Mouse (Mus musculus): ENCODE data around the gene Tmem179. TPM values are rescaled to one million over a fixed set of nuclear protein-coding genes. Genes with fewer than 3 reads are reported as not detected.

Gene Tmem179
- total RNA-seq, 2 experiments from 2014 or later, result not detected

DNA sequence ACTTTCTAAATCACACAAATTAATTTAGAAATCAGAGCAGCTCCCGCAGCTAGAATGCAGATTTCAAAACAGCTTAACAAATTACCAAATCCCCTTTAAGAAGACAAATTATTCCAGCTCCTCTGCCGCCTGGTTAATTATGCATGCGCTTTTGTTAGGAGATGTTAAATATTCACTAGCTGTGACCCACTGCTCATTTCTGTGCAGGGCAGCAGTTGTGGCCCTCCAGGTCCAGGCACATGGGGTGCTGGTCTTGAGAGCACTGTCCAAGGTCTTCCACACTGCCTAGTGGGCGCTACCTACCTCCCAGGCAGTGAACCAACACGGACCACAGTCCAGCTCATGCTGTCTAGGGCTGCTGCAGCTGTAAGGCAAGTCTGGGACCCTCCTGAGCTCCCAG is 46.3 kb downstream of the Tmem179 start:
- ATAC-seq (replicated peaks; ENCODE audit: low FRiP score, low TSS enrichment, poor library complexity, severe bottlenecking), result no peak

DNA sequence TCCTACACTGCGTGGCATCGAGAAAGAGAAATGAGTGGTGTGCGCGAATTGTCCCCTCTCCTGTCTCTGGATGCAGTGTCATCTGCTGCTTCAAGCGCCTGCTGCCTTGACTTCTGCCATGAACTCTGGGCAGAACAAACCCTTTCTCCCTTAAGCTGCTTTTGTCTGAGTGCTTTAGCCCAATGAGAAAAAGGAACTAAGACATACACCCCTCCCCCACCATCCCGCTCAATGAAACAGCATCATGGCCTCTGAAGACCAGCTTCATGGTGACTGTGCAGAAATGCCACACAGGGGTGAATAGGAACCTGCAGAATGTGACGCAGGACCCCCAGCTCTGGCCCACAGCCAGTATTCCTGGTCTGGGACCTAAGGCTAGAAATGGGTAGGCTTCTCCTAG is 47.2 kb downstream of the Tmem179 start:
- ATAC-seq (replicated peaks; ENCODE audit: low FRiP score, low TSS enrichment, poor library complexity, severe bottlenecking), result no peak

DNA sequence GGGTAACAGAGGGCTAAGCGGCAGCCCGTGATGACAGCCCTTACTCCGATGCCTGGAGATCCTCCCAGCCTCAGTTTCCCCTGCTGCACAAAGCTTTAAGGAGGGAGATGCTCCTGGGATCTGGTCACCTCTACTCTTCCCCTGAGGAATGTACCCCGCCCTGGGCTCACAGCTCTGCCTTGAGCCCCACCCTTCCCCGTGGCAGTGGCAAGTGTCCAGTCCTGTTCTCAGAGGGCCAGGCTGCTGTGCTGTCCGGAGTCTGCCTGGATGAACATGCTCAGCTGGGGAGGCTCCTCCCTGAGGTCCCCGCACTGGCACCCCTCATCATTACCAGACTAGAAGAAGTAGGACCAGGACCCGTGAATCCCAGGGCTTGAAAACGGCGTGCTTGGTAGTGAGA is 49.2 kb downstream of the Tmem179 start:
- ATAC-seq (replicated peaks; ENCODE audit: low FRiP score, low TSS enrichment, poor library complexity, severe bottlenecking), result no peak

DNA sequence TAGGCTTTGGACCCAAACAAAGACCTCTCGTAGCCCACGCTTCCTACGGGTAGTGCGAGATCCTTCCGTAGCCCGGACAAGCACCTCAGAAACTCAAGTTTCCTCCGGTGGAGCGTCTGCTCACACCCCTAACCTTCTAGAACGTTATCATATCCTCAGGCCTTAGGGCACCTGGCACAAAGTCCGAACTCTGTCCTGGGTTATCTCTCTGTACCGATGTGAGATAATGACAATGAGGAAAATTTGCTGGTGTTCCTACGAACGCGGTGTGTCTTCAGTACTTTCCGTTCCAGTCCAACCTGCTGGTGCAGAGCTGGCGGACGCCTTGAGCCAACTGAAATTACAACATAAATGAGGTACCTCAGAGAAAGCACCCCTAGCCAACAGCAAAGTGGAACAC is 50.6 kb downstream of the Tmem179 start:
- ATAC-seq (replicated peaks; ENCODE audit: low FRiP score, low TSS enrichment, poor library complexity, severe bottlenecking), result no peak

DNA sequence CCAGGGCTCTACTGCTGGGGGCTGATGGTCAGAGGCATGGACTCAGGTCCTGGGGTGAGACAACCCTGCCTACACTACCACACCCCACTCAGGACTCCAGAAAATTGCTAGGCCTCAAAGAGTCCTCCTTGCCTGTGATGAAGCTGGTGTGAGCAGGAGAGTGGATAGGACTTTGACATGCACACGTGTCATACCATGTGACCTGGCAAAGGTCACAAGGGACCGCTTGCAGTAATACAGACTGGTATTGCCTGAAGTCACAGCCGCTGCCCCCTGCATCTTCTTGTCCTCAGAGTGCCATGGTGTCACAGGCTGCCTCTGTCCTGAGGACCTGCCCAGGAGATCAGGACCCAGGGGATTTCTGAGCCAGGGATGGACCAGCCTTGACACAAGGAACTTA is 52.0 kb downstream of the Tmem179 start:
- no peak for ATAC-seq (replicated peaks; ENCODE audit: low FRiP score, low TSS enrichment, poor library complexity, severe bottlenecking)

DNA sequence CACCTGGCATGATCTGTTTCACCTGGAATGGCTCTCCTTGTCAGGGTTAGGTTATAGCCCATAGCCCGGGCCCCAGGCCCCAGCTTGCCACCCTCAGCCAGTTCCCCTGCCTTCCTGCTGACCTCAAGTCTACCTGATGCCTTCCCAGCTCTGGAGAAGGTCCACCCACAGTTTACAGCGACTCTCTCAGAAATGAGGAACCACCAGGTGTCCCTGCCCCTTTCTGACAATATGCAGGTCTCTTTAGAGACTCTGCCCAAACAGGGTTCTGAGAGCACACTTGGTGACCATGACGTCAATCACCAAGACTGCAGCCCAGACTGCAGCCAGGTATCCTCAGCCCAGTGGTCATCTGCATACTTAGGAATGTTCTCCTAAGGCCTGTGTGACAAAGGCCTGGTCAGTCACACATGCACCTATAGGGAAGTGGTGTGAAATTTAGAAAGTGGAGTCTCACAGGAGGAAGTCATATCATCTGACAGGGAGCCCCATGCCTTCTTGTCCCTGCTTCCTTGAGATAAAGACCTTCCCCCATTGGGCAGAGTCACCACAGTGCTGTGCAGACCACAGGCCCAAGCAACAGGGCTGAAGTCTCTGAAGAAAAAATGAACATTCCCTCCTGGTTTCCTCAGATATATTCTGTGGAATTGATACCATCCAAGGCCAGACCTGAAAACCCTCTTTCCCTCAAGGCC is 52.6 kb downstream of the Tmem179 start:
- peak; percentile 34; the same call in 1 of the 2 replicates for ATAC-seq (replicated peaks; ENCODE audit: low FRiP score, low TSS enrichment, poor library complexity, severe bottlenecking)

DNA sequence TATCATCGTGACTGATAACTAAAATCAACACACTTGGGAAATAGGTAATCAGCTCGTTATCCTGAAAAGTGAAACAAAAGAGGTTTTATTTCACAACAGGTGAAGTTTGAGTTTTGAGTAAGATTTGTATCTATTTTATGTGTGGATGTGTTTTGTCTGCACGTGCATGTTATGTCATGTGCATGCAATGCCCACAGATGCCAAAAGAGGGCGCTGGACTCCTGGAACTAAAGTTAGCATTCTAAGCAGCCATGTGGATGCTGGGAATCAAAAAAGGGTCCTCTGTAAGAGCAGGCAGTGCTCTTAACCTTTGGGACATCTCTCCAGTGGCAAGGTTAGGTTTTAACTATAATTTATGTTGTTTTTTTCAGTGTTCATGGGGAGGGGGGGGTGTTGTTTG is 53.3 kb downstream of the Tmem179 start:
- ATAC-seq (replicated peaks; ENCODE audit: low FRiP score, low TSS enrichment, poor library complexity, severe bottlenecking), result no peak

DNA sequence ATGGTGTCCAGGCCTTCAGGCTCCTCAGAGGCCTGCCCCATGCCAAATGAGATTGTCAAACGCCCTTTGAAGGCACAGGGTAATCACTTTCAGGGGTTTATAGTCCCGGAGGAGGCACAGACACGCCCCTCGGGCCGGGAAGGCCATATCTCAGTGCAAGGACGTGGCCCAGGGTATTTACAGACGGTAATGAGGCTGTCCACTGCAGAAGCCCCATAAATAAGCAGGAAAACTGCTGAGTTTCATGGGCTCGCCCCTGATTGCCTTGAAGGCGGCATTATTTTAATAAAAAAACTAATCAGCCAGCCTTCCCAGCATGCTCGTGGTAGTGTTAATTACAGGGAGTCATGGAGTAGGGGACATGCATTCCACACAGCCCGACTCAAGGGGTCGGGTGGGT is 54.1 kb downstream of the Tmem179 start:
- ATAC-seq (replicated peaks; ENCODE audit: low FRiP score, low TSS enrichment, poor library complexity, severe bottlenecking), result no peak

DNA sequence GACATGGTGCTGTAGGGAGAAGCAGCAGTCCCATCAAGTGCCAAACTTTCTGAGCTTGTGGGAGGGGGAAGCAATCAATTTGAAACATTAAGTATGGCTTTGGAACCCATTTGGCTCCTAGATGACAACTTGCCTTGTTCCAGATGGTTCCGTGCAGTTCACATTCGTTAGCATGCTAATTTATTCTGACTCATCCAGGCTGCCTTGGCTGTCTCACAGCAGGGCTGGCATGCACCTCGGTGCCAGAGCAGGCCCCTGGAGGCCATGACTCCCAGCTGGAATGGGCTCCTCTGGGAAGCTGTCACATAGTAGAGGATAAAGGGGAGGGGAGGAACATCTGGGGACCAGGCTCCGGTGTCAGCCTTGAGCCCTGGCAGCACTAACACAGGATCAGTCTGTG is 58.7 kb downstream of the Tmem179 start:
- ATAC-seq (replicated peaks; ENCODE audit: low FRiP score, low TSS enrichment, poor library complexity, severe bottlenecking), result no peak

DNA sequence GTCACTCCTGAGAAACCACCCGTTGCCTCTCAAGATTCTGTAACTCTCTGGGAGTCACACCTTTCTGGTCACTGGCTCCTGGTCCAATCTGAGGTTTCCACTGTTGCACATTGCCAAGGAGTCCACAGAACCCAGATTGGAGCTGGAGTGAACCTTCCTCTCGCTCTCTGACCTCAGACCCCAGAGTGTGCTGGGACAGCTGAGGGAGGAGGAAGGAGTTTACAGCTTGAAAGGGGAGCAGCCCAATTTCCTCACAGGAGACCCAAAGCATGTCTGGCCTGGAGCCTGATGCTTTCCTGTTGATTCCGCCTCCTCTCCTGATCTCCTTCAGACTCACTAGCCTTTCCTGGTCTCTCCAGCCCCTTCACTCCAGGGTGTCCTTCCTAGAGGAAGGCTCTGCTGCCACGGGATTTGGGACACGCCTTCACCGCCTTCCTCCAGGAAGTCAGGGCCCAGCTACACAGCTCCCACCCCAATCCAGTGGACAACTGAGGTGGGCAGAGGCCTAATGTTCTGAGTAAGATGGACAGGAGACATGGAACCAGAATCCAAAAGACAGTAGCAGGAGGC is 60.3 kb downstream of the Tmem179 start:
- no peak for ATAC-seq (replicated peaks; ENCODE audit: low FRiP score, low TSS enrichment, poor library complexity, severe bottlenecking)

DNA sequence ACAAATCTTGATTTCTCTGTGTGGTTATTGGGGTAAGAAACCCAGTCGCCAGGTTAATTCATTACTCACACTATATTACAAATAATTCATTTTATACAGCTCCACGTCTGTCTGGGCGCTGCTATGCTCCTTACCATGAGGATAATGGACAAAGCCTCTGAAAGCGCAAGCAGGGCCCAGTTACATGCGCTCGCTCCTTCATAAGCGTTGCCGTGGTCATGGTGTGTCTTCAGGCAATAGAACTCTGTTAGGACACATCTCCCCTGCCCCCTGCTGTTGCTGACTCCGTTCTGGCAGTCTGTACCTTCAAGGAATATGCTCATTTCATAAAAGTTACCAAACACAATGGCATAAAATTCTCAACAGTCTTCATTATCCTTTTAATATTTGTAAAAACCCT is 64.7 kb downstream of the Tmem179 start:
- ATAC-seq (replicated peaks; ENCODE audit: low FRiP score, low TSS enrichment, poor library complexity, severe bottlenecking), result no peak

DNA sequence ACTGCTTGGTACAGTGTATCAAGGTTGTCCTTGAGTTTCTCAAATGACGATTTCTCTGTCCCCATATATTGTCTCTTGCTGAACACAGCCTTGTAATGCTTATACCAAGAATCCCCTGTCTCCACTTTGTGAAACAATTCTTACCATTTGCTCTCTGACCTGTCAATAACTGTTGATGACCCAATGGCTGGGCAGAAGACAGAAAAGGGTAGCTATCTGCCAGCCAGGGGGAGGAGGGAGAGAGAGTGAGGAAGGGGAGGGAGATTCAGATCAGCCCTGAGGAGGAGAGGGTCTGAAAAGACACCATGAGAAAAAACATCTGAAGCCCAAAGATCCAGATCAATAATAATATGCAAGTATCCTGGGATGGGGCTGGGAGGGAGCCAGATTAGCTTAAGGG is 65.2 kb downstream of the Tmem179 start:
- ATAC-seq (replicated peaks; ENCODE audit: low FRiP score, low TSS enrichment, poor library complexity, severe bottlenecking), result no peak

DNA sequence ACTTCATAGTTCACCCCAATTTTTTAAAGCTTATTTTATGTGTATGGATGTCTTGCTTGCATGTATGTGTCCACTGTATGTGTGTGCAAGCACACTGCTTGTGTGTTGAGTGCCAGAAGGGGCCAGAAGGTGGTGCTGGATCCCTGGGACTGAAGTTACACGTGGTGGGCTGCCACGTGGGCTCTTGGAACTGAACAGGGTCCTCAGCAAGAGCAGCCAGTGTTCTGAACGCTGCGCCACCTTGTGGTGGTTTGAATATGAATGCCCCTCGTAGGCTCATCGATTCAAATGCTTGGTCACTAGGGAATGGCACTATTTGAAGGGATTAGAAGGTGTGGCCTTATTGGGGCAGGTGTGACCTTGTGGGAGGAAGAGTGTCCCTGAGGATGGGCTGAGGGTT is 65.7 kb downstream of the Tmem179 start:
- ATAC-seq (replicated peaks; ENCODE audit: low FRiP score, low TSS enrichment, poor library complexity, severe bottlenecking), result peak; percentile 44; the same call in 1 of the 2 replicates

Other genes with a start within 250 kb of the Tmem179 start
- not detected in 2 replicates for gene A530016L24Rik, start 27.3 kb downstream of the Tmem179 start, total RNA-seq (2014; fragmentation: Nextera tagmentation)
- gene A530016L24Rik, start 27.3 kb downstream of the Tmem179 start, total RNA-seq (2017), result not detected in 2 replicates
- 10.8 and 11.3 TPM in 2 replicates for gene Inf2, start 72.0 kb upstream of the Tmem179 start, total RNA-seq (2014; fragmentation: Nextera tagmentation)
- 2.4 and 4.6 TPM in 2 replicates for gene Inf2, start 72.0 kb upstream of the Tmem179 start, total RNA-seq (2017)
- 3.7 and 6.2 TPM in 2 replicates for gene Adssl1, start 103.3 kb upstream of the Tmem179 start, total RNA-seq (2014; fragmentation: Nextera tagmentation)
- gene Adssl1, start 103.3 kb upstream of the Tmem179 start, total RNA-seq (2017), result 5.0 and 5.8 TPM in 2 replicates
- 168 and 170 TPM in 2 replicates for gene Siva1, start 127.9 kb upstream of the Tmem179 start, total RNA-seq (2014; fragmentation: Nextera tagmentation)
- 169 and 202 TPM in 2 replicates for gene Siva1, start 127.9 kb upstream of the Tmem179 start, total RNA-seq (2017)
- 101 and 119 TPM in 2 replicates for gene Akt1, start 158.1 kb upstream of the Tmem179 start, total RNA-seq (2014; fragmentation: Nextera tagmentation)
- 42.9 and 71.8 TPM in 2 replicates for gene Akt1, start 158.1 kb upstream of the Tmem179 start, total RNA-seq (2017)
- 0.33 and 0.67 TPM in 2 replicates for gene Zbtb42, start 162.1 kb upstream of the Tmem179 start, total RNA-seq (2014; fragmentation: Nextera tagmentation)
- 0.11 and 6.8 TPM in 2 replicates for gene Zbtb42, start 162.1 kb upstream of the Tmem179 start, total RNA-seq (2017)
- 0.07 and 2.0 TPM in 2 replicates for gene Cep170b, start 203.7 kb upstream of the Tmem179 start, total RNA-seq (2014; fragmentation: Nextera tagmentation)
- gene Cep170b, start 203.7 kb upstream of the Tmem179 start, total RNA-seq (2017), result 0.11 and 20.5 TPM in 2 replicates
- gene Pld4, start 243.9 kb upstream of the Tmem179 start, total RNA-seq (2014; fragmentation: Nextera tagmentation), result 1.2 TPM in 1 of 2 replicates, not detected in the other
- 0.14 and 0.46 TPM in 2 replicates for gene Pld4, start 243.9 kb upstream of the Tmem179 start, total RNA-seq (2017)

Data from megakaryocyte-erythroid progenitor cell, adult 5-6 weeks (primary cell).